Mouse (Mus musculus) c-Kit-positive CD71-negative TER-119-negative erythroid progenitor cells, embryonic 14.5 days (primary cell): Measurements from ENCODE around the gene Wwc2.

Source experiments
- DNase-seq: peaks from one replicate; pipeline ENCODE4 v3.0.0-alpha.2; 2013; ENCODE audit warnings: low read depth

Wwc2 gene

DNA sequence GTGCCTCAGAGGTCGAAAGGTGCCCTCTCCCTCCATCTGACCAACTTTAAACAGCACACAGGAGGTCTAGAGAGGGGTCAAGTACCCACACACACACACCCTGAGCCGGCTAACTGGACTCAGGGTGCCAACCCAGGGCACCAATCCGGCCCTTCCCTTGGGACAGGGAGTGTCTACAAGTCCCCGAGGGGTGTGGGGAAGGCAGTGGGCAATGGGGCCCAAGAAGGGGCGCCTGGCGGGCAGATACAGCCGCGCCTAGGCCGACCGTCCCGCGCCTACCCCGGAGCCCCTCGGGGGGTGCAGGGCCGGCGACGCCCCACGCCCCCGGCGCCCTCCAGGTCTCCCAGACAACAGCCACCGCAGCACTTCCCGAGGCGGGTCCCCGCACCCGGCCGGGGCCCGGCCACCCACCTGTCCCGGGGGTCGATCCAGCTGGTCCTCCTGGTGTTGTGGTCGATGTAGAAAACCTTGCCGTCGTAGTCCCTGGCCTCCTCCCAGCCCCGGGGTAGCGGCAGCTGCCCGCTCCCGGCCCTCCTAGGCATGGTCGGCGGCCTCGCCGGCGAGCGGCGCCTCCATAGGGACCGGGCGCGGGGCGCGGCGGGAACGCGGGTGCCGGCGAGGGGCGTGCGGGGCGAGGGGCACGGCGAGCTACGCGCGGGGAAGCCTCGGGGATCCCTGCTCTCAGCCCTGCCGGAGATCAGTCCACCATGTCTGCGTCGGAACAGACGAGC is 904 bp downstream of the Wwc2 start:
- DNase-seq: no peak

DNA sequence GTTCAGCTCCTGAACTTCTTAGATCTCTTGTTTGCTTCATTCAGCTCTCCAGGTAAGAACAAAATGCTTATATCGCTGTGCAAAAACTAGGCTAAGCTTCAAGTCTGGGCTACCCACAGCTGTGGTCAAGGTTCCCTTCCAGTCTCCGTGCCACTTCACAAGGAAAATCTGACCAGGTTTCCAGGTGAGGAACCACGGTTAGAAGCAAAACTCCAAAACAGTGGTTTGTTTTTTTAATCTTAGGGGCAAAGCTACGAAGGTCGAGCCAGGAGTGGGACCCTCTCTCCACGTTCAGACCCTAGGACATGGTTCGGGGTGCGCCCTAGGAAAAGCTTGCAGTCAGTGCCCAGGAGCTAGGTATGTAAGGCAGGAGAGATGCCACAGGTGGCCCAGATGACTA is 1.5 kb downstream of the Wwc2 start:
- no peak for DNase-seq

DNA sequence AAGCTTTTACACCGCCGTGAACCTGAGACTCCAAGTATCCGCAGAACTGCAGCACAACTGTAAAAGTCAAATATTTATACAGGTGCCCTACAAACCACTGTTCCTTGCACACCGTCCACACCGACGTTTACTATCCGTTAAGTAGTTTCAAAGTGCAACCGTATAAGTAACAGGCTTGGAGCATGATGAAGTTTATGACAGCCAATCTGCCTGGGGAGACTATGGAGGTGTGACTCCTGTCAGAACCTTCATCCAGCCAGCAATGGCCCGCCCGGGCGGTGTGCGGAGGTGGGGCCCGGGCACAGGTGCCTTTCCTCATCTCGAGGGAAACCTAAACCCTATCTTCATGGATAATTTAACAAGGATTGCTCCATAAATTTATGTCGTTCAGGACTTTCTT is 2.6 kb downstream of the Wwc2 start:
- no peak for DNase-seq

DNA sequence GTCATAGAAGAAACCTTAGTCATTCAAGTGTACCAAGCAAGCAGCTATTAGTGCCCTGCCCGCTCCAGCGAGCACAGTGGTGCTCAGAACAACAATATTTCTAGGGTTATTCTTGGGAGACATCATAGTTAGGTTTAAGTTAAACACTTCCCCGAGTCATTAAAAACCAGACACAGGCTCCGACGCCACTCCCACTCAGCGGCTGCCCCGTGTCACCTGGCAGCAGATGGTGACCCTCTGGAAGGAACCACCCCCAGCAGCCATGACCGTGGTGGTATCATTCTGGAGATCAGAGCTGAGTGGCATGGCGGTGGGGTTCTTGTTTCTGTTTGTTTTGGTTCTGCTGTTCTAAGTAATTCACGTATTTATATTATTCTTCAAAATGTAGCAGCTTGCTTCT is 5.1 kb downstream of the Wwc2 start:
- DNase-seq: no peak

DNA sequence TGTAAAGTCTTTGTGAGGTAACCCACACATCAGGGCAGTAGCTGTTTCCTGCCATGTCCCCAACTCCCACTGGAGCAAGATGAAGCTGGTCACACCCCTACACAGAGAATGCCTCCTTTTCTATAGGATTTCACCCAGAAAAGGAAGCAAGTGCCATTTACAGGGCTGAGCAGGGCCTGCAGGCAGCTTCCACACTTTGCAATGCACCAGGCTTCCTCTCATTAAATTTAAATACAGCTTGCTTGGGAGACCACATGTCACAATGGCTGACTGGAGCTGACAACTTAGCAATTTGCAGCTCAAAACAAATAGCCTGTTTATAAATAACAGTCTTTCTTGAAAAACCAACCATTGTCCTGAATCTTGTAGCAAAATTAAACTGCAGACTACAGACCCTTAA is 5.5 kb downstream of the Wwc2 start:
- DNase-seq: no peak

DNA sequence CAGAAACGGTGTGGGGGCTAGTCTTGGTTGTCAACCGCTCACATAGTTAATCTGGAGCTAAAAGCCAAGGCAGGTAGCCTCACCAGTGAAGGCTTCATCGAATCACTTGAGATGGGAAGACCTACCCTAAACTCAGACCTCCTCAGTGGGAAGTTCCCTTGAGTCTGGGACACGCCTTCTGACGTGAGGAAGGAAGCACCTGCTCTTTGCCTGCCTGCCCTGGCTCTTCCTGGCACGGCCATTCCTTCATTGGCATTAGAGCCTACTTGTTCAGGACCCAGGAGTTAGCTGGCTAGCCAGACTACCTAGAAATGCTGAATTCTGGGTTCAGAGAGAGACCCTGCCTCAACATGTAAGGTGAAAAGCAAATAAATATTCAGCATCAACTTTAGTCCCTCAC is 9.6 kb downstream of the Wwc2 start:
- DNase-seq: no peak

DNA sequence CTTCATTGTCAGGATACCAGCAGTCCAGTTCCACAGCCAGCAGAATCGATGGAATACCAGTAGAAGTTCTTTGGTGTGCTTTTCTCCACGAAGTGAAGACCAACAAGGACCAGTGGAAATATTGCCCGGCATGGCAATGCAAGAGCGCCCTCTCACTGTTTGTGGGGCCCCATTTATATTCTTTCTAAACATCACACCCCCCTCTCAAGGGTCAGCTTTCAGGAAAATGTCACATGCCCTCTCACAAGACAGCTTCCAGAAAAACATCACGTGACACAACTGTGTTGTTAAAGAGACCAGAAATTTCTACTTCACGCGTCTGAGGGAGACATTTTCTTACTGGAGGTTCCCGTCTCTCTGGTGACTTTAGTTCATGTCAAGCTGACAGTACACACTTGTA is 10.8 kb downstream of the Wwc2 start:
- DNase-seq: no peak

DNA sequence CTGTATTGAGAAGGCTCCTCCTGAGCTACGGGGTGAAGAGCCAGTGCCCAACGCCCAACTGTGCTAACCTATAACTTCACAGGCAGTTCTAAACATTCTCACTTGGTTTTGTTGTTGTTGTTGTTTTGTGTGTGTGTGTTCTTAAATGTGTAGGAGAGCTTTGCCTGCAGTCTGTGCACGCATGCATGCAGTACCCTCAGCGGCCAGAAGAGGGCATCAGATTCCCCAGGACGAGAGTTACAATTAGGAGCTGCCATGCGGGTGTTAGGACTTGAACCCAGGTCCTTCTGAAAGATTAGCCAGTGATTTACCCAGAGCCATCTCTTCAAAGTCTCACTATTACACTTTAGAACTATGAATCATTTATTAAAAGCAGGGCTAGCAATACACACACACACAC is 12.0 kb downstream of the Wwc2 start:
- DNase-seq: no peak

DNA sequence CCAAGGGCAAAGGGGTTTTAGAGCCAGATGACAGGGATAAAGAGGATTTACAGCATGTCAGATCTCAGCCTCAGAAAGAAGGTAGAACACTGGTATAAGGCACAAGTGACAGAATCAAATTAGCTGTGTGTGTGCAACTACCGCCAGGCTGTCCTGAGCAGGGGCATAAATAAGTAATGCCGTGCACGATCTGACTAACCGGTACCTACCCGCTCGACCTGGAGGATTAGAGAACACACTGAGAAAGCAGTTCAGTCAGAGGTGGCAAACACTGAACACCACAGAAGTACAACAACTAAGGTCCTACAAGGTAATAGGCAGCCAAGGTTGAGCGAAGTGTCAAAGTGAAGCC is 15.8 kb downstream of the Wwc2 start:
- no peak for DNase-seq

DNA sequence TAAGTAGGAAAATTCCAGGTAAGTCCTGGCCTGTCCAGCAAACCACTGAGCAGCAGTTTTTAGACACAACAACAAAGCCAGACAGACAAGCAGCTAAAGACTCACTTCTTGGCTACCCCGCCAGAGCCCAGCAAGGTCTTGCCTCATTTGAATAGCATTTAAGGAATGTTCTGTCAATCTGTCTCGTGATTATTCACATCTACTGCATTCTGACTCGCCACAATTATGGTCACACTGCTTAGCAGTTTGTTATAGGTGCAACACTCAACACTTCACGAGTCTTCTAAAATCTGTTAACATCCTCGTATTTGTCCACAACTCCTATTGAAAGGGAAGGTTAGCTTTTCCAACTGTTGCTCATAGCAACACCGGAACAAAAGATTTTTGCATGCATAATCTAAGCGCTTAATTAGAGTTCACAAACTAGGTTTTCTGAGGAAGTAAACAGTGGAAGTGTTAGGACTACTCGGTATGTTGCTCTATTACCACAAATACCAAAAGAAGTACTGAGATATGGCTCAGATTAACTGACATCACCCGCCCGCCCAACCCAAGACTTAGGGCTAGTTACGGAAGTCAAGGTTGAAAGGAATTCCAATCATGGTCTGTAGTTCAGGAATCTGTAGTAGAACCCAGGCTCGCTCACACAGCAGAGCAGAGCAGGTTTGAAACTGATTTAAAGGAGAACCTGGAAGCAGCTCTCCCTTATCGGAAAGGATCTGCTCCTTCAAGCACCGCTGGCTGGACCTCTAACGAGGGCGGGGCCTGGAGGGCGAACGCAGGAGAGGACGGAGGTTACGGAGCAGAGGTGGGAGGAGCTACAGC is 16.4 kb downstream of the Wwc2 start:
- DNase-seq: no peak

DNA sequence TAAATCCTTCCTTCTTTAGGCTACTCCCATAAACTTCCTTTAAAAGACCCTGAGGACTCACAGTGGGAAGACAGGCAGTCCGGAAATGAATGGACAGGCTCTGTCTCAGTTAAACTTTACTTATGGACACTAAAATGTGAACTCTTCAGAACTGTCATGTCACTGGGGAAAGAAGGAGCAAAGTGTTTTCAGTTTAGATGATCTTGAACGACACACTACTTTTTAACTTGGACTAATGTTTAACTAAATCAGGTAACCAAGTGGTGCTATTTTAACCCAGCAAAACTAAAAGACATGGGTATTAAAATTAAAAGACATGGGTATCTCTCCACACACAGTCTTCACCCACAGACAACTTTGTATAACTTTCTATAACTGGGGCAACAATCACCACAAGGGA is 19.6 kb downstream of the Wwc2 start:
- DNase-seq: no peak

DNA sequence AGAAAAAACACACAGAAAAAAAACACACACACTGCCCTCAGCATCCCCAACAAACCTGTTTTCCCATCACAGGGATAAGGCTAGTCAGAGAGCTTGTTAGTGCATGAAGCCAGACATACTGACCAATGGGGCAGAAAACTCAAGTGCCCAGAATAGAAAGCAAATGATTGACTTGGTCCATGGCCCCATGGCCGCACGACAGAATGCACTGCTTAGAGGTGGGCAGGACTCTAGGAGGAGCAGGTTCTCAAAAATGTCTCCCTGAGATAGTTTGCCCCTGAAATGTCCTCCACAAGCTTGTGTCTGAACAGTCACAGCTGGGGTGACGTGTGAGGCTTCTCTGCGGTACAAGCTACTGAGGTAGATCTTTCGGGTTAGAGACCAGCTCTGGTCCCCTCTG is 20.1 kb downstream of the Wwc2 start:
- DNase-seq: no peak

DNA sequence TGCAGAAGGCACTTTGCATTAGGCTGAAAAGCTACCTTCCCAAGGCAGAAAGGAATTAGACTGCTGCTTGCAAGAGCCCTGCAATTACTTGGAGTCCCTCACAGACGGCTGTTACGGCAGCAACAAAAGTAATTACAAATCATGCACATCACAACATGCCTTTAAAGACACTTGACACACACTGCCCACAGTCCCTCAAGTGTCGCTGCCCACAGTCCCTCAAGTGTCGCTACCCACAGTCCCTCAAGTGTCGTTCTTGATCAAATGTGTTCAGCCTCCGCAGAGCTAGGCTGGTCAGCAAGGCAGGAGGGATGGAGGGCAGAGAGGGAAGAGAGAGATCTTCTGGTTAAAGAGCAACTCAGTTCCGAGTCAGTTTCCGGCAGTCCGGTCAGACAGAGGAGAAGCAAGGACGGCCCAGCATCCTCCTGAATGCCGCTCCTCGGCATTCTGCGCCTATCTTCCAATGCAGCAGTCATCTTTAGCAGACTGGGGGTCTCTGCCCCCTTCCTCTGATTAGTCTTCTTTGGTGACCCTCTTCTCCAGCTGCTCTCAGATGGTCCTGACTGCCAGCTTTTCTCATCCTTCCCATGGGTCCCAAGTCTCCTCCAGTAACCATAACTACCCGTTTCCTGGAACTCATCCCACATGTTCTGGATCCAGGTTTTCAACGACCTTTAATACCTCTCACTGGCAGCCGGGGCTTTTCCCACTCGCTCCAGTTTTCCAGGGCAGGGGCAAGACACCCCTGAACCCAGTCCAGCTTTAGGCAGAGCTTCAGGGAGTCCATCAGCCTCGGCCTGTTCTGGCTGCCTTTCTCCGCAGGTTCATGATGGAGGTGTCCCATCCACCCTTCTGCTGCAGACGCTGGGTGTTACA is 23.4 kb downstream of the Wwc2 start:
- DNase-seq: no peak

DNA sequence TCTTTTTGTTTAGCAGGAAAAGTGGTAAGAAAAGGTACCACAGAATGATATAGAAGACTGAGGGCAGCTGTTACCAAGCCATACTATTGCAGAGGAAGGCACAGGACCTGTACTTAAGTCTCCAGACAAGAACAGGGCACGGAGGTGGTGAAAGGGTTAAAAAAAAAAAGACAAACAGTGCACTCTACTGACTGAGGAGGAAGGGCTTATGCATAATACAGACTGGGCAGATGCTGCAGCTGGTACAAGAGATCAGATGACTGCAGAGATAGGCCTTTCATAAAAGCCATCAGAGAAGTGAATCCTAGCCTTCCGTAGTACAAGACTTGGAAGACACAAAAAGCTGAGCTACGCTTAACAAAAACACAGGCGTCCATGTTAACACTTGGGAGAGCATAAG is 28.2 kb downstream of the Wwc2 start:
- DNase-seq: no peak

DNA sequence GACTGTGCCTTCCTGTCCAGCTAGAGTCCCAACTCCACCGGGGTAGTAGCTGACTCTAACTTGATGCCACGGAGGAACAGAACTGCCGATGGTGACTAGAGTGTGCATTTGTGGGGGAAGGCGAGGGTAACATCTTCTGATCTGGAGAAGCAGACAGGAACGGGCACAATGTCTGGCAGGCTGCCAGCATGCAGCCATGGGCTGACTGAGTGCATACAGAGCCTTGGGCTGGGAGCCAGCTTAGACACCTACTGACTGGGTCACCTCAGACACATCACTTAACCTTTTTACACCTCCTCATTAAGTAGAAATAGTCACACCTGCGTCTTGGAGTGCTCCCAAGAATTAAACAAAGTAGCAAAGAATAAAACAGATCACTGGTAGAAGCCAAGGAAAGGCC is 28.7 kb downstream of the Wwc2 start:
- no peak for DNase-seq

DNA sequence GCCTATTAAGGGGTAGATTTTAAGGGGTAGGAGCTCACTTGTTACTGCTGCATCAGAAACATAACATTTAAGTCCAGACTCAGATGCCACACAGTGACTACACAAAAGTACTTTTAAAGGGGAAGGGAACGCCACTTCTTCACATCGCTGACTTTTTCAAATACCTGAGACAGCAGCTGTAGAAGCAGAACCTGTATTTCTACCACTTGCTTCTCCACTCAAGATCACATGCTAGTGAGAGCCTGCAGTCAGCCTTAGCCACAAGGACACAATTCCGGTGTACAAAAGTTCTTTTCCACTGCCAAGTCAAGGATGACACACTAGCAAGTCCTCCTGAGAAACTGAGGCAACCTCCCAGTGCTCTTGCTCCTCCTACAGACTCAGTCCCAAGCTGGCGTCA is 33.2 kb downstream of the Wwc2 start:
- no peak for DNase-seq

DNA sequence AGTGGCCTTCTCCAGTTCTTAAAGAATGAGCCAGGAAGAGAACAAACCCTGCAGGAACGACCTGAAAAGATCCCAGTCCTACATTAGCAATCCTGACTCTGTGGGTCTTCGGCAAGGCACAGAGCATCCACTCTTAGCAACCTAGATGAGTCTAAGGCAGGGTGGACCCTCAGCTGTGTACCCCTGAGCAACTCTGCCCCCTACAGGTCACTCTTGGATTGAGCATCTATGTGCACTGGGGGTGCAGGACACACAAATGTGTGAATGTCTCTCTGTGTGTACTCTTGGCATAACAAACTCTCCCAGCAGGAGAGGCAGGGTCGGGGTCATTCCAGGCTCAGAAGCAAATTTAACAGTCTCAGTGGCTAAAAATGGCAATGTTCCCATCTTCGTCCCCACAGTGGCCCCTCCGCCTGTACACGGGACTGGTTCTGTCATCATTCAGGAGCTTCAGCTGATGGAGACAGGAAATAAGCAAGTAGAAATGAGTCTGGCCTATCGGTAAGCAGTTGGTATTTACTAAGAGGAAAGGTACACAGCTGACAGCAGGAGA is 39.3 kb downstream of the Wwc2 start:
- DNase-seq: no peak

DNA sequence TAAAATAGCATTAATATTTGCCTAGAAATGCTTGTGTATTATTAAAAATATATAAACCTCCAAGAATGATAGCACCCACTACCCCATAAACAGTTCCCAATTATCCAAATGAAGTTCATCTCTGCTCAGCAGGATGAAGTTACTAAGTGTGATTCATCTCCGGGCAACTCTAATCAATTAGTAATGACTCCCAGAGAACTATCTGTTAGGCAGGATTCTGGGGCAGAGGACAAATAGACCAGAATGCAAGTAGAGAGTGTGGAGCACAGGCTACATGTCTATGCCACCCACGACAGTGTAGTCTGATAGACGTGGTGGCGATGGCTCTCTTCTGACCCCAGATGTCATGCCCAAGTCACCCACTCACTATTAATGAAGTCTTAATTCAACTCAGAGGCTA is 41.9 kb downstream of the Wwc2 start:
- no peak for DNase-seq

DNA sequence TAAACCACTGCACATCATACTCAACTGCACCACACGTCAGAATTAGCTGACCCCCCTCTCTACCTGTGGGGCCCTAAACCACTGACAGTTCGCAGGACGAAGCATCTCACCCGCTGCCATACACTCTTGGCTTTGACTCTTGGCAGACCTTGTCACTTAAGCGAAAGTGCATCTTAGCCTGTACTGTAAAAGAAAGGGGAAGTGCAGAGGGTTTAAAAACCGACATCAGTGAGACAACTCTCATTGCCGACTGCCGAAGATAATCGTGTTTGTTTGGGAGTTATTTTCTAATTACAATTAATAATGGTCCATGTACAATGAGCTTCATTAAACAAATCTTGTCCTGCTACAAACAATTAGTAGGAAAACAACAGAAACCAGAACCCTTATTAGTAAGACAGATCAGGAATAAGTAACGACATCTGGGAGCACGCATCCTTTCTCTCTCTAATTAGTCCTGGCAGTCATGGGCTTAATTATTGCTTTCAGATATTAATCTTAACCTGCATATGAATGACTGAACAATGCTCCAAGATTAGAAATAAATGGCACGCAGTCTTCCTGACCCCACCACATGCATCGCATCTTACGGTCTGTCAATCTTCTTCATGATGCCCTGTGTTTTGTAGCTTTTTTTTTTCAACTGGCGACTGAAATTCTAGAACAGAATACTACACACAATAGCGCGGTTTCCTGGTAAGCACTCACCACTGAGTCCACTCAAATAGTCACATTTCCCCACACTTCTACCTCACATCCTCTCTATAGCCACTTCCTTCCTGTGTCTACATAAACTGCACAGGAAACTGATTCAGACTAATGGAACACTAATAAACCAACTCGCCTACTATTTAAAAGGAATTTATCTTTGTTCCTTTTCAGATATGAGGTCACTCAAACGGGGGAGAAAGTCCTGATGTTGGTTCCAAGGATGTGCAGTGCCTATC is 42.8 kb downstream of the Wwc2 start:
- no peak for DNase-seq

DNA sequence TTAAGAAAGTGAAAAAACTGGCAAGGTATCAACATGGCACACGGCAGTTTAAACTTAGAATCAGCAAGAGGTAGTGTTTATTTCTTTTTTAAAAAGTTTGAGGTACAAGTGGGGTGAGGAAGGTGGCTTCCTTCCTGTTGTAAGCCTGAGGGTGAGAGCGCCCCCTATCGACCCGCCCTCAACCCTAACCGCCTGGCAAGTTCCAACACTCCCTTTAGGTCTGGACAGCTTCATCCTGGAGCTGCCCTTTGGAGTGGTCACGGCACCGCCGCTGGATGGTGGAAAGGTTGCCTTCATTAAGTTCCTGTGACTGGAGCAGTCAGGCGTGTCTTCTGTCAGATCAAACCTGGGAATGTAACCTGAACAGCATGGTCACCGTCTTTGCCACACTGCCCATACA is 47.7 kb downstream of the Wwc2 start:
- DNase-seq: no peak

DNA sequence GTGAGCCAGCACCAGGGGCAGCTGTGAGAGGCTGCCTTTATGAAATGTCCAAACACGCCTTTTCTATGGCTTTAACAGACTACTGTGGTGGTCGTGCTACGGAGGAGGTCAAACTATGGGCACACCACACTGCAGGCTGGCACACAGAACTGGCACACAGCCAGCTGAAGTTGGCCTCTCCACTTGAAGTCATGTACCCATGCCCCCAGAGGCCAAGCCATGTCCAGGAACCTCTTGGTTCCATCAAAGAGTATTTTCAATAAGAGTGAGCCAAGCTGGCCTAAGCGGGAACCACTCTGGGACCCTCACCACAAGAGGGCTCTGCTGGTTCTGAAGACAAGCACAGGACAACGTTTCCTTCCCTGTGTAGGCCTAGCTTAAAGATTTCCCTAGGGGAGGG is 49.7 kb downstream of the Wwc2 start:
- DNase-seq: no peak
